Mouse (Mus musculus) layer of hippocampus, adult 9-11 months (tissue): ENCODE measurements at regions not wholly inside any gene's neighbourhood (a gene's known extent, or its start where the extent isn't known, plus 50 kb on each side); places are given as distances from the start of the nearest gene placed in this dataset.

Experiments used
- DNase-seq: peaks from one replicate; pipeline ENCODE4 v3.0.0; 2022

- DNase-seq, result peak; percentile 100
Measured at GRCm38 (mm10) chr15:85634322-85635141, 52.3 kb upstream of the Wnt7b start.

DNA sequence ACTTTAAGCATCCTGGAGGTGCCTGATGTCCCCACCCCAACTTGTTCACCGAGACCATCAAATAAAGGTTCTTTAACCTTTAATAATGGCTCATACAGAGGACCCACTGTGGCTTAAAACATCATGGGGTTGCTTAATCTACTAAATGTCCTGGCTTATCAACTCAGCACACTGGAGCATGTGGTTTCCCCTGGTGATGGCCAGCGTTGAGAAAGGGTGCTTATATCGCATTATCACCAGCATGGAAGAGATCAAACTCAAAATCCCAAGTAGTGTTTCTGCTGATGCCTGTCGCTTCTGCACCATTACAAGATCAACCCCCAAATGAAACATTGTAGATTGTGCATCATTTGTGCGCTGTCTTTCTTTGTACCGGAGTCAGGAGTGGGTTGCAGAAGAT lies 53.2 kb upstream of the Wnt7b start:
- no peak for DNase-seq

DNA sequence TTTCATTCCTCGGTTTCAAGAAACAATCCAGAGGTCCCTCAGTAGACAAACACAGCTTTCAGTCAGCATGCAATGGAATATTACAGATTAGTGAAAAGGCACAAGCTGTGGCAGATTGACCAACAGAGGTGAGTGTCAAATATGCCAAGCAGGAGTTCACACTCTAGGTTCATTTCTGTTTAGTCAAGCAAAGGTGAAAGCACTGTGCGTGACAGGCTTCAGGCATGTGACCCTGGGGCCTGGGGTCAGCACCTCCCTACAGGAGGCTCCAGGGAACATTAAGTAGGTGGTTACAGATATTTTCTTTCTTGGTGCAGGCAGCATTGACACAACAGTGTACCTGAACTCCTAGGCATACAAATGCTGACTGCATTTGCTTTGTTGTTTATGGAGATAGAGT lies 57.3 kb upstream of the Wnt7b start:
- DNase-seq, result no peak

DNA sequence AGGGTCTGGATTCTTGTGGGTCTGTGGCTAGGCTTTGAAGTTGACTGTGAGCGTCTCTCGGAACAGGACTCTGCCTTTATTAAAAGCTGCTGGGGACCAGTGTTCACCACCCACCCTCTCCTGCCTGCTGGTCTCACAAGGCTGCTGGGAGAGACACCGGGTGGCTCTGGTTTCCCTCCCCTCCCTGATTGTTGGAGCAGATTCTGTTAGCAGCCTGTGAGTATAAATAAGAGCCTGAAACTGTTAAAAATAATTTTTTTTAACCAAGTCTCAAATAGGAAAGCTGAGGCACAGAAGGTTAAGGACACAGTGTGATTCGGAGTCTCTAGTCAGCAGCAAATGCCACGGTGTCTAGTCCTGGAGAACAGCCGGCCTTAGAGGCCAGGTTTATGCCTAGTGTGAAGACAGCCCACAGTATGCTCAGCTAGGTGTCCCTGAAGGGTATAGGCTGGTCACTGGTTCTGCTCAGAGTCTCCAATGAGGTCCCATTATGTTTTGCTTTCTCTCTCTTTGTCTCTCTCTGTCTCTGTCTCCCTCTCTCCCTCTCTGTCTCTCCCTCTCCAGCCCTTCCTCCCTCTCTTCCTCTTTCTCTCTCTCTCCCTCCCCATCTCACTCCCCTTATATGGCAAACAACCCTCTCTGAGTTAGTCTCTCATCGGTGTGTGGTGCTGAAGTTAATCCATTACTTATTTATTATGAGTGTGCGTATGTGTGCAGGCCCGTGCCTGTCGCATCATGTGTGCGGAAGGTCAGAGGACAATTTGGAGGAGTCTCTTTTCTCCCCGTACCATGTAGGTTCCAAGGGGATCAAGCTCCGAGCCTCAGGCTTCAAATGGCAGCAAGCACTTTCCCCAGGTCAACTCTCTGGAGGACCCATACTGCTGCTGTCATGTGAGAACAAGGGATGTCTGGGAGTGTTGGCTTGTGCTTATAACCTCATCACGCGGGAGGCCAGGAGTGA lies 59.1 kb upstream of the Wnt7b start:
- peak; percentile 83 for DNase-seq

DNA sequence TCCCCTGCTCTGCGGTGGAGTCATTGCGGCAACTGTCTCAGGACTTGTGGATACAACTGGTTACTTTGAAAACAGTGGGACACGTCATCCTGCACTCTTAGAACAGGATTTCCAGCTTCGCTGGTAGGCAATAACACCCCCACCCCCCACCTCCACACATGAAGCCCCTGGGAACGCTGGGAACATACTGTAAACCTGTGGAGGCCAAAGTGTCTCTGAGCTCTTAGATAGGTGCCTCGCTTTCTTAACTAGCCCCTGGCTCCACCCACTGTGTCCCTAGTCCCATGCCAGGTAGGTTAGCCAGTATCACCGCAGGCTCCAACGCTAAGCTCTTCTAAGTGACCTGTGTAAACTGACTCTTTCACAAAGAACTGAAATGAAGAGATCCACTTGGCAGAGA lies 63.1 kb upstream of the Wnt7b start:
- DNase-seq, result no peak

DNA sequence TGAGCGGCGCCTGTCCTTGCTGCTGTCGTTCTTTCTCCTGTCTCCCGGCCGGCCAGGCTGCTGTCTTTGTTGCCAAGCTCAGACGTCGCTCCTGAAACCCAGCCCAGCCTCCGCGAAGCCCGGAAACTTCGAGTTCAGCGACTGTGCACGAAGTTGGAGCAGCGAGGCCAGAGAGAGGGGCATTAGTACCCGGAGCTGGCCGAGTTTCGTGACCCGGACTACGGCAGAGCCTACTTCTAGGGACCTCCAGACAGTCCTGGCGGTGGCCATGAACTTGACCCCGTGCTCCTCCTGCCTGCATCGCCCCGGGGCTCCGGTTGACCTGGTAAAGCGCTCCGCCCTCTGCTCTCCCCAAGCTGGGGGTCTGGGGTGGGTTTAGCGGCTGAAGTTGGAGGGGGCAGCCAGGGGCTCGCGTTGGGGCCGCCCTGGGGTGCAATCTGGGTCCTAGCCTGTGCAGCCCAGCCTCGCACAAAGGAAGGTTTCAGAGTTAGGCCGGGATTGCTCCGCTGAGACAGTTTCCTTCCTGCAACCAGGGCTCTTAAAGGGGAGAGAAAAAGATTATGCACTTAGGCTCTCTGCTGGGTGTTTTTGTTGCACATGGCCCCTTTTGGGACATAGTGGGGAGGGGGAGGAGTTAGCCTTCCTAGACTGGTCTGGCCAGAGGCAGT lies 63.8 kb upstream of the Wnt7b start:
- DNase-seq, result no peak

DNA sequence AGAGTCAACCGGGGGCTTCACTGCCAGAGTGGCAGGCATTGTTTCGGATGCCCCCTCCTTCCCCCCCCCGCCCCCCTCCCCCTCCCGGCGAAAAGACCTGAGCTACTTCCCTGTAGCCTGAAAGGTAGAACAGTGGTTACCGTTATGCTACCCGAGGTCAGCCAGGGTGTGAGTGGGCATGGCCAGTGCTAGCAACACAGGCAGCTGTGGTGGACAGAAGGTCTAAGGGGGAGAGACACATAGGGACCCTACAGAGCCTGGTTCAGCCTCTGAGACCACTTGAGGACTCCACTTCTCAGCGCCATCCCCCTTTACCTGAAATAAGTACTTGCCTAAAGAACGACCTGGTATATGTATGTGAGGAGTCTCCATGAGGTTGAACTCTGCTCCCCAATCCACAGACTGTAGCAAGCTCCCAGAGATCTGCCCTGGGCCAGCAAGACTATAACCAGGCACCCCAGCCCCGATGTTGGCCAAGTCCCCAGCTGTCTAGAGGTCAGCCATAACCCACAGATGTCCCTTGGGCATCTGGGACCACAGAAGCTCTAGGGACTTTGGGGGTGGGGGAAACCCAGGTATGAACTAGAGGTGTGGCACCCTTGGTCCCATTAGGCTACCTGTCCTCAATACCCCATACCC lies 64.5 kb upstream of the Wnt7b start:
- DNase-seq, result no peak

- DNase-seq, result no peak
Measured at GRCm38 (mm10) chr15:85647593-85647992, 65.3 kb upstream of the Wnt7b start.

DNA sequence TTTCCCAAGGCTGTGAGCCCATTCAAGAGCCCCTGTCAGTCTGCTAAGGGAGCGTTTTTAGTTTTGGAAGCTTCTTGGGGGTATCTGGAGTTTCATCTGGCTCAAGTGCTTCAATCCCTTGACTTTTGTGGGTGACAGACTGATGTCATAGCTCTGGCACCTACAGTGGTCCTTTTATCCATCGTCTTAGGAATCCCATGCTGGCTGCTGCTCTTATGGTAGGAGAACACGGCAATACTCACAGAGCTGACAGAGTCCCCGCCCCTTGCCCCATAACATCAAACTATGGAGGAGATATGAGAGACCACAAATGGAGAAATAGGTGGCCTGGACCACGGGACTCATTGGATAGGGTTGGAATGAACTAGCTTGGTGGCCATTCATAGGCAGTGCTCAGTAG lies 68.0 kb upstream of the Wnt7b start:
- no peak for DNase-seq

DNA sequence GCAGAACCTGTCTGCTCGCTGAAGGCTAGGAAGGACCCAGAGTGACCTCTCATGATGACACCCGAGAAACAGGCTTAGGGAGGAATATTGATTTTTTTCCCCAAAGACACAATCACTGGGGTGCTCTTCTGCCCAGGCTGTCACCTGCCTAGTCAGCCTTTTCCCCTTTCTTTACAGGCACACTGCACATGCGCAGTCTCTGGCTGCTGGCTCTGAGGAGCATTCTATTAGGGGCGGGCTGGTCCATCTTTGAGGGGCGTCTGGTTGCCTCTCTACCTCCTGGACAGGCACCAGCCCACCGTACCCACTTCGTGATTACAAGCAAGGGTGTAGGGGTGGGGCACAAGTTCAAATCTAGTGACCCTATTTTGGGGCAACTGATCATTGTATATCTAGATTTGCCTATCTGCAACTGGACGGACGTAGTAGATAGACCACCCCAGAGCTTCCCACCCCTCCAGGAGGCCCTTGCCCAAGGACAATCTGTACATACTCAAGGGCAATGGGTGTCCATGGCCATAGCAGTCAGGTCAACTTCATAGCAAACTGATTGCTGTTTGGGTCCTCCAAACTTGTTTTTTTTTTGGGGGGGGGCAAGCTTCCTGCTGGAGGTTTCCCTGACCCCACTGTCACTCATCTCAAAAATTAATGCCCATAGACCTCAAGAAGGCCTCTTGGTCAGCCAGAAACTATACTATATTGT lies 69.6 kb upstream of the Wnt7b start:
- no peak for DNase-seq

DNA sequence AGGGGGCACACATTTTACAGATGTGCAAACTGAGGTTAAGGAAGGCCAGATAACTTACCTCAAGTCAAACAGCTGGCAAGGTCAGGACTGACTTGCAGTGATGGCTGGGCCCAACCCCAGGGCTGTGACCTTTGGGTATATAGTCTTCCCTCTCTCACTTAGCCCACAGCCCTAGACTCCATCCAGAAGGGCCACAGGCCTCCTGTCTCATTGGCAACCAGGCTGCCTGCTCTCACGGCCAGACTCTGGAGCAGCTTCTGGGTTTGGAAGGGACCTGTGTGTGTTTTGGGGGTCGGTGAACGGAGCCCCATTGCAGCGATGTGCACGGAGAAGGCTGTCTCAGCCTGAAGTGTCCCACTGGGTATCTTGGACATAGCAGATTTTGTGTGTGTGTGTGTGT lies 70.2 kb upstream of the Wnt7b start:
- no peak for DNase-seq

GRCm38 (mm10) chr15:85652871-85653337 lies 70.6 kb upstream of the Wnt7b start:
- peak; percentile 69 for DNase-seq

DNA sequence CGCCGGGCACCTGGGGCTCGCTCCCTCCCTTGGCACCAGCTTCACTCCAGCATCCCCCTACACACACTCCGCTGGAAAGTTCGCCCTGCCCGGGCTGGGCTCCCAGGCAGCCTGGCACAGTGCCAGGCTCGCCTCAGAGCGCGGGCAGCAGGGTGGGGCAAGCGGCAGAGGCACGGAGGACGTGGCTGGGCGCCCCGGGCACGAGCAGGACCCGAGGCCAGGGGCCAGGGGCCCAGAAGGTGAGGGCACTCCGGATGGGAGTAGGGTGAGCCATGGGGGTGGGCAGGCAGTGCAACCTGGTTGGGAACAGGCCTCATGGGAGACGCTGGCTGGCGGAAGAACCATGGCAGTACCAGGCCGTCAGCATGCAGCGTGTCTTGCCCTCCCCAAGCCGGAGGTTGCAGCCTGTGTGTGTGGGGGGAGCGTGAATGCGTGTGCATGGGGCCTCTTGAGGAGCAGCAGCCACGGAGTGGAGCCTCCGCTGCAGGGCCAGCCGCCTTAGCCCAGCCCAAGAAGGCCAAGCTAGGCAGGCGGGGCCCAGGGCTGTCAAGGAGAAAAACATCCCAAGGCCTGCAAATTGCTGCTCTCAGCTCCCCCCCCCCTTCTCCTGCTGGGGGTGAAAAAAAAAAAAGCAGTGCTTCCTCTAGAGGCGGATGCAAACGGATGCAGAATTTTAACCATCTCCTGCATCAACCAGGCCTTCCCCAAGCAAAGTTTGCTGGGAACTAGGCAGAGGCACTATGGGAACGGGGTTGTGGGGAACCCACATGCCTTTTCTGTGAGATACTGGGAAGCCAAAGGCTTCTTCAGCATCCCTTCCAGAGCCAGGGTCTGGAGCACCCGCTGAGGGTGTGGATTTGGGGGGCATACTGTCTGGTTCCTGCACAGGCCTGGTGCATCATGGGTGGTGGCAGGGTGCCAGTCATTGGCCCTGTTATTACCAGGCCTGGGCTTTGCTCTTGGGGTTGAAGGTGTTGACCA lies 71.4 kb upstream of the Wnt7b start:
- DNase-seq, result peak; percentile 85

DNA sequence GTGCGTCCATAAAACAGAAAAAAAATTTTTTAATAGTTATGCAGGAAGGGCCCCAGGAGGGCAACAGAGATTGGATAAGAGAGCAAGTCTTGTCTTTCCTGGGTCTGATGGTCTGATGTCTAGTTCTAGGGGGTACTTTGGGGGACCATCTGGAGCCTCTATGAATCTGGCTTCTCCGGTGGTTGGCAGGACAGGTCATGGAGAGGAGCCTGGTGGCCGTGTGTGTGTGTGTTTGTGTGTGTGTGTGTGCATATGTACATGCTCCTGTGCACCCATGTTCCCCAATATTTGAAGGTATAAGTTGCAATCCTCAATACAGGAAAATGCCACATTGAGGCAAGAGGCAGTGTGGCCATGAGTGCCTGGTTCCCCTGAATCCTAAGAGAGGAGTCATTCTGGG lies 72.5 kb upstream of the Wnt7b start:
- DNase-seq, result no peak

DNA sequence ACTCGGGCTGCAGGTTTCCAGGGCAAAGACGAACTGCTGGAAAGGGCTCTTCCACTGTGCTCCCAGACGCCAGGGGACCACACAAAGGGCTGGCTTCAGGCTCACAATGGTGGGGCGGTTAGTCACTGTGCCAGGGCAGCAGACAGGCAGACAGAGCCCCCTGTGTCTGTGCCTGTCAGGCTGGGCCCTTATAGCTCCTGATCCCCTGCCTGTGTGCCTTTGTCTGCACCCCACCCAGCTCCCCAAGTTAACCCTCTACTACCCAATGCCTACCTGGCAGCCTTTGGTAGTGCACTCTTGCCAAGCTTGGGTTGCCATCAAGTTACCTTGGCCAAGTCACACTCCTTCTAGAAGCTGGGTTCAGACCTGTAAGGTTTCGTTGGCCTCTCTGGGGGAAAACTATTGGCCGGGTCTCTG lies 73.5 kb upstream of the Wnt7b start:
- DNase-seq, result peak; percentile 77

GRCm38 (mm10) chr15:85656852-85657251 lies 74.6 kb upstream of the Wnt7b start:
- DNase-seq, result no peak

- DNase-seq, result no peak
Measured at GRCm38 (mm10) chr15:85657441-85657989, 75.2 kb upstream of the Wnt7b start.

DNA sequence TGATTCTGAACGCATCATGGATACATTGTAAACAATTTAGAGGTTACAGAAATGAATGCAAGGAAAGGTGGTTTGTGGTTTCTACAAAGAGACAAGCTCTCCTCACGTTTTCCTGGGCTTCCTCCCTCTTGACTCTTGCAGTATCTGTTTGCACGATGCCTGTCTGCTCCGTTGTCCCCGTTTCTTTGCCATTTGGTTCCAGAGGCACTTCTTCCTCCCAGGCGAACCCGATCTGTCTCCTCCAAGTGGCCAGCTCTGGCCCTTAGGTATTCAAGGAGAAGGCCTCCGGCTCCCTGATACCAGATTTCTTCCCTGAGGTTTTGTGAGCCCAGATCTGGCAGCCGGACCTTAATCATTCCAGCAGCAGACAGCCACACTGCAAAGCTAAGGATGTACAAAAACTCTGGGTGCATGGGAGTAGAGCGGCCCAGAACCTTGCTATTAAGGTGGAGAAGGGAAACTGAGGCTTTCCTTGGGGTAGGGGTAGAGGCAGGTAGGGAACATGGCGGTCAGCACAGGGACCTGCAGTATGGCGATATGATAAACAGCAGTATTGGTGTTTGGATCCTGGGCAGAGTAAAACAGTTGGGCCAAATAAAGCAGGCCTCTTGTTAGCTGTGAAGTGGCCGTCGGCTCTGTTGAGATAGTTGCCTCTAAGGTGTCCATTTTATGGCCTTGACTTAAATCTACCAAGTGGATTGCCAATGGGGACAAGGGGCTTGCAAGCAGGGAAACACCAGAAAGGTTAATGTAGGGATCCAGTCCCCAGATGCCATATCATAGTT lies 76.0 kb upstream of the Wnt7b start:
- DNase-seq, result no peak

- no peak for DNase-seq
Measured at GRCm38 (mm10) chr15:85660528-85661392, 74.0 kb upstream of the Ppara start.
